Mouse (Mus musculus) CH12.LX (cell line): Measurements from ENCODE around the gene Gm20824.
"Not testable (repeated sequence)": the region's sequence is repeated elsewhere in the genome, so short reads cannot be mapped to it uniquely, and the experiment has no call there.

Experiments used
- CHD2 ChIP-seq: IDR thresholded peaks from 2 replicates; pipeline ENCODE4 v1.6.1; 2011; ENCODE audit warnings: low read length, improper control_type of control experiment
- CTCF ChIP-seq, 2 experiments: IDR thresholded peaks in 1 of 2; conservative IDR thresholded peaks in 1 of 2; 2 replicates each; pipeline ENCODE4 v1.5.1; 2011 to 2012; ENCODE audit warnings: low read depth in 2 of 2, low read length in 2 of 2, improper control_type of control experiment in 1 of 2, inconsistent platforms in 1 of 2, mild to moderate bottlenecking in 1 of 2, moderate library complexity in 1 of 2
- EP300 ChIP-seq: IDR thresholded peaks from 2 replicates; pipeline ENCODE4 v1.6.1; 2011; ENCODE audit warnings: low read length, improper control_type of control experiment
- IRF4 ChIP-seq: IDR thresholded peaks from 2 replicates; pipeline ENCODE4 v1.6.1; 2014; ENCODE audit warnings: low read depth, mild to moderate bottlenecking, inconsistent platforms, low read length, improper control_type of control experiment
- KAT2A ChIP-seq: IDR thresholded peaks from 2 replicates; pipeline ENCODE4 v1.6.1; 2012; ENCODE audit warnings: low read length, improper control_type of control experiment, inconsistent platforms; ENCODE audit not compliant: insufficient replicate concordance
- POLR2A ChIP-seq: IDR thresholded peaks from 2 replicates; pipeline ENCODE4 v1.6.1; 2011; ENCODE audit warnings: low read depth, mild to moderate bottlenecking, improper control_type of control experiment, low read length
- RAD21 ChIP-seq: IDR thresholded peaks from 2 replicates; pipeline ENCODE4 v1.6.1; 2011; ENCODE audit warnings: low read depth, mild to moderate bottlenecking, low read length, improper control_type of control experiment, moderate library complexity
- SMC3 ChIP-seq: IDR thresholded peaks from 2 replicates; pipeline ENCODE4 v1.6.1; 2011; ENCODE audit warnings: low read depth, low read length, improper control_type of control experiment
- ZC3H11A ChIP-seq: IDR thresholded peaks from 2 replicates; pipeline ENCODE4 v1.6.1; 2012; ENCODE audit warnings: low read depth, mild to moderate bottlenecking, inconsistent platforms, low read length, improper control_type of control experiment

DNA sequence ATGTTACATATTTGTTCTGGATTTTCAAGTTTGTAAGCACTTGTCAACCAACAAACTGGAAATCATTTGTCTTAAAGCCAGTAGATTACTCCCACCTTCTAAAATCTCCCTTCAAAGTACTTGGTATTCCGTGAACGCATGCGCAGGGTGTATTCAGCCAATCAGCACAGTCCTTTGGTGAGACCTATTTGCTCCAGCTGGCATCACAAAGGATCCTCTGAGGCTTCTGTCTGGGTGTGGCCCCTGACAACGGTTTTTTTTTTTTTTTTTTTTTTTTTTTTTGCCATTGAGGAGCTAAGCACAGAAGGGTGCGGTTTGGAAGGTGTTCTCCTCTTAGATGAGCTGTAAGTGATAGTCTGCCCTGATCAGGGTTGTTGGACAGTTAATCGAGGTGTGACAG lies at the start of gene Gm20824:
- not testable (repeated sequence) for TF ChIP-seq KAT2A; SMC3; IRF4; RAD21; ZC3H11A; CHD2; CTCF (conservative IDR thresholded peaks at IDR 0.05 in 1 of 2, IDR thresholded peaks at IDR 0.05 in 1 of 2; ENCODE audit: low read depth in 2 of 2, low read length in 2 of 2); POLR2A; EP300
